Mouse (Mus musculus): ENCODE measurements around the gene Ttc25. TPM values are rescaled to one million over a fixed set of nuclear protein-coding genes. Genes with fewer than 3 reads are reported as not detected.

Ttc25 gene
- 0.30 and 0.77 TPM in 2 replicates for polyA plus RNA-seq (2016; fragmentation: Nextera tagmentation; extraction: Ambion mirVana)

DNA sequence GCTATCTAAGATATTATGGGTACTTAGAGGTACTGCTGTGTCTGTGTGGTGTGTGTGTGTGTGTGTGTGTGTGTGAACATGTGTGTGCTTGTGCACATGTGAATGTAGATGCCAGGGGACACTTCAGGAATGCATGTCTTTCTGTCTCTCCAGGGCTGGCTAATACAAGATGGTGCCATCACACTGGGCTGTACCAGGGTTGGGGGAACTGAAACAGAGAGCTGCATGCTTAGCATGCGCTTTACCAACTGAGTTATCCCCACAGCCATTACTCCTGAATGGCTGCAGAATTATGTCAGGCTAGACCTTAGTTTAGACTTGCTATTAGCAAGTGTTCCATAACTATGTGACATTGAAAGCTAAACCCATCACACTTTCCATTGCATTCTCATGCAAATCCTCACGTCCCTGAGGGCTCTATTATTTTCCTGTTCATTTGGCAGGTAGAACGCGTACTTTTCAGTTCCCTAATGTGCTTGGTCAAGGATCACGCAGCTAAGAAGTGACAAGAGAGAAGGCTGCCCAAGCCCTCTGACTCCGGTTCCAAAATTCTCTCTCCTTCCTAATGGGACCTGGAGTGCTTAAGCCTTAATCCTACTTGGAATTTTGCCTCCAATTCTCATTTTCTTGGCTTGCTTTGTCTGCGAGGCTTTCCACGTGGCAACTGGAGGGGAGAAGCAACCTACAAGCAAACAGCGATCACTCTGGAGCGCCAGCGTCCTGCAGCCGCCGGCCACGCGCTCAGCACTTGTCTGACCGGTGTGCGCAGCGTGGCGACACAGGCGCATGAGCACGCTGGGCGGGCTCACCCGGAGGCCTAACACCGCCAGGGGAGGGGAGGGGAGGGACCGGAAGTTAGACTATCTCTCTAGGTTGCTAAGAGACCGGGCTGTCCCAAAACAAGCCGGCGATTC is at the start of gene Ttc25:
TSS of gene Ttc25 (plus strand) at position 776 of the 914 bp plus-strand sequence.
- Histone ChIP-seq H3K27ac (ENCODE audit: poor library complexity, severe bottlenecking) (0 out of 2 replicates have a peak within 1 kb of the TSS, but pooled peaks have one; percentile 6), H3K4me2 (peak within 1 kb of the TSS; percentile 75), H3K4me1 (replicated peaks) (peaks cover 17% of the 10 kb centered on the region), H3K9ac (peak within 1 kb of the TSS; percentile 53), H3K9me3 (replicated peaks) (no peaks in the 10 kb centered on the region), H3K4me3 (peak within 1 kb of the TSS; percentile 49), H3K36me3 (no peaks in the 10 kb centered on the region), H3K27me3 (replicated peaks) (no peaks in the 10 kb centered on the region)
- 5% methylated on average over 28 of the region's 28 CpGs for WGBS
- ATAC-seq (ENCODE audit: insufficient number of reproducible peaks, low FRiP score): peak; percentile 95

DNA sequence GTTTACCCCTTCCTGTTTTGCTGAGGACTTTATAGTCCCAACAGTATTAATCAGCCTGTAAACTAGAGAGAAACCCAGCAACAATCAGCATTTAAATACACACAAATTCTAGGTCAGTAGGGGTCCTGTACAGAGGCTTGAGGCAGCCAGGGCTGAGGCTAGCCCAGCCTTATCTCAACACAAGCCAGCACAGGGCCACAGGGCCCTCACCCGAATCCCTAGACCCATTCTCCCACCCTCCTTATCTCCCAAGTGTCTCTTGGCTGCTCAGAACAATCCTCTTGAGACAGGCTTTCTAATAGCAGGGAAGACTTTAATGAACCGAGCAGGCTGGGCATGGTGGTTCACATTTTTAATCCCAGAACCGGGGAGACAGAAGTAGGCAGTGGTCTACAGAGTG is 45.2 kb upstream of the Ttc25 start:
- 79% methylated on average over 3 of the region's 3 CpGs for WGBS
- Histone ChIP-seq H3K27me3 (replicated peaks) (no peaks in the 10 kb centered on the region), H3K4me3 (no peak overlapping the region), H3K9ac (no peak overlapping the region), H3K4me1 (replicated peaks) (0 out of 2 replicates have a peak, but pooled peaks cover 3% of the 10 kb centered on the region), H3K36me3 (peaks cover 98% of the 10 kb centered on the region), H3K9me3 (replicated peaks) (no peaks in the 10 kb centered on the region), H3K4me2 (no peak overlapping the region), H3K27ac (ENCODE audit: poor library complexity, severe bottlenecking) (no peak overlapping the region)
- ATAC-seq (ENCODE audit: insufficient number of reproducible peaks, low FRiP score): no peak

DNA sequence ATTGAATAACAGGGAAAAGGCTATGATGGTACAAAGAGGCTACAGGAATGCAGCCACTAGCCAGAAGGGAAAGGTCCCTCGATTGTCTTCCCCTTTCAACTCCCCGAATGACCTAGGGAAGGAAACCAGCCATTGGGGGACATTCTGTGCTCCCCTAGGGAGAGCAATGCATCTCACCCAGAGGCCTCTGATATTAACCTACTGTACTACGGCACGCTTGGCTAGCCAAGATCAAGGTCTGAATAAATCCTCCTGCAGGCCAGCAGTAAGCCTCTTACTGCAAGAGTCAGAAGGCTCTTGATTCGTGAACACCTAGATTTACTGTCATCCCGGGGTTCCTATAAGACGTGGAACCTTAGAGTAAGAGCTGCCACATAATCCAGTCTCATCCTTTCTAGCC is 44.8 kb upstream of the Ttc25 start:
- no peak for ATAC-seq (ENCODE audit: insufficient number of reproducible peaks, low FRiP score)
- H3K4me1 ChIP-seq (replicated peaks): 0 out of 2 replicates have a peak, but pooled peaks cover 3% of the 10 kb centered on the region
- H3K27me3 ChIP-seq (replicated peaks): no peaks in the 10 kb centered on the region
- no peak overlapping the region for H3K9ac ChIP-seq
- 85% methylated on average over 7 of the region's 7 CpGs for WGBS
- no peak overlapping the region for H3K27ac ChIP-seq (ENCODE audit: poor library complexity, severe bottlenecking)
- no peak overlapping the region for H3K4me3 ChIP-seq
- H3K9me3 ChIP-seq (replicated peaks): no peaks in the 10 kb centered on the region
- no peak overlapping the region for H3K4me2 ChIP-seq
- peaks cover 98% of the 10 kb centered on the region for H3K36me3 ChIP-seq

DNA sequence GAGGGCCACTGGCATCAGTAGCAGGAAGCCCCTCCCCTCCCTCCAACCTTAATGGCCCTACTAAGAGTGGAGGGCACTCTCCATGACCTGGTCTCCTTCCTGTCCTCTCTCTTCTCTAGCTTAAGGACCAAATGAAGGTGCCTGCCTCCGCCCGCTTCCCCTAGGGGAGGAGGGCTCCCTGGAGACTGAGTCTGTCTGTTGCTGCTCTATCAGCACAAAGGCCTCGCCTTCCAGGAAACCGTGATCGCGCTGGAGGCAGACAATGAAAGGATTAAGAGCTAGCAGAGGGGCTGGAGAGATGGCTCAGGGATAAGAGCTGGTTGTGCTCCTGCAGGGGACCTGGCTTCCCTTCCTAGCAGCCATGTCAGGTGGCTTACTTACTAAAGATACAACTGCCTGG is 44.1 kb upstream of the Ttc25 start:
- H3K4me1 ChIP-seq (replicated peaks): 0 out of 2 replicates have a peak, but pooled peaks cover 3% of the 10 kb centered on the region
- no peak overlapping the region for H3K4me2 ChIP-seq
- H3K27ac ChIP-seq (ENCODE audit: poor library complexity, severe bottlenecking): no peak overlapping the region
- no peak overlapping the region for H3K4me3 ChIP-seq
- peaks cover 98% of the 10 kb centered on the region for H3K36me3 ChIP-seq
- no peaks in the 10 kb centered on the region for H3K9me3 ChIP-seq (replicated peaks)
- no peak overlapping the region for H3K9ac ChIP-seq
- WGBS: 38% methylated on average over 6 of the region's 6 CpGs
- no peak for ATAC-seq (ENCODE audit: insufficient number of reproducible peaks, low FRiP score)
- no peaks in the 10 kb centered on the region for H3K27me3 ChIP-seq (replicated peaks)

DNA sequence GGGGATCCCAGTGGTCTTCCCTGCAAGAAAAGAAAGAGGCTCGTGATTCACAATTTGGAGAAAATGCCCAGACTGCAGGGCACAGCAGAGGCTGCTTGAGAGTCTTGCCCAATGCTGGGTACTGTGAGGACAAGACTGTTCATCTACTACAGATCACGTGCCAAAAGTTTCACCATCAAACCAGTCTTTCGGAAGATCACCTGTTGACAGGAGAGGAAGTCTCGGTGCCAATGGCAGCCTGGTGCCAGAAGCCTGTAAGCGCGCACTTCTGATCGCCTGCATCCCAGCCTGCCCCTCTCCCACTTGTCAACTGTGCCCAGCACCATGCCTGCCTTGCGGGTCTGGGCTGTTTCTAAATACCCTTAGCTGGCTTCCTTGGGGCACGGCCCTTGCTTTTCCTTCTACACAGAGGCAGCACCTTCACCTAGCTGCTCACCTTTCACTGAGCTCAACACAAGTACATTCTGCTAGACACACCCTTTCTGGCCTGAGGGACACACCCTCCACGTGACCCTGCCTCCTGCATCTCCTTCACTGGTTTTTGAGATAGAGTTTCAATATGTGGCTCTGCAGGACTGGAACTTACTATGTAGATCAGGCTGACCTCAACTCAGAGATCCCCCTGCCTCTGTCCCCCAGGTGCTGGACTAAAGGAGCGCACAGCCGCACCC is 40.3 kb upstream of the Ttc25 start:
- ATAC-seq (ENCODE audit: insufficient number of reproducible peaks, low FRiP score): no peak
- Histone ChIP-seq H3K4me1 (replicated peaks) (0 out of 2 replicates have a peak, but pooled peaks cover 3% of the 10 kb centered on the region), H3K36me3 (peaks cover 95% of the 10 kb centered on the region), H3K27me3 (replicated peaks) (no peaks in the 10 kb centered on the region), H3K4me2 (no peak overlapping the region), H3K9ac (no peak overlapping the region), H3K27ac (ENCODE audit: poor library complexity, severe bottlenecking) (no peak overlapping the region), H3K4me3 (no peak overlapping the region), H3K9me3 (replicated peaks) (no peaks in the 10 kb centered on the region)
- WGBS: 94% methylated on average over 12 of the region's 12 CpGs

DNA sequence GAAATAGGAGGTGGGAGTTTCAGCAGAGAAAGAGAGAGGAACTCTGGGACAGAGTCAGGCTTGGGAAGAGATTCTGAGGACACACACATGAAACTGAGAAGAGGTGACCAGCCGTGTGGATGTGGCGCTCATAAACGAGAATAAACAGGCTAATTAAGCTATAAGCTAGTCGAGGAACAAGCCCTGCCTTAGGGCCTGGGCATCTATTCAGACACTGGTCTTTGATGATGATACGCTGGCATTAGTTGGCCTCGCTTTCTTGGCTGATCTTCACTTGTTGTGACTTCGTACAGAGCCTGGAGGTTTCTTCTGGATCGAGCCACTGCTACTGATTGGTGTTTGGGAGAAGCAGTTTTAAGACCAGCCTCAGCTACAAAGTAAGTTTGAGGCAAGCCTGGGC is 39.4 kb upstream of the Ttc25 start:
- ATAC-seq (ENCODE audit: insufficient number of reproducible peaks, low FRiP score): no peak
- no peak overlapping the region for H3K4me2 ChIP-seq
- H3K9me3 ChIP-seq (replicated peaks): no peaks in the 10 kb centered on the region
- H3K9ac ChIP-seq: no peak overlapping the region
- no peak overlapping the region for H3K4me3 ChIP-seq
- H3K4me1 ChIP-seq (replicated peaks): 0 out of 2 replicates have a peak, but pooled peaks cover 3% of the 10 kb centered on the region
- H3K36me3 ChIP-seq: peaks cover 89% of the 10 kb centered on the region
- H3K27ac ChIP-seq (ENCODE audit: poor library complexity, severe bottlenecking): no peak overlapping the region
- WGBS: 93% methylated on average over 8 of the region's 8 CpGs
- no peaks in the 10 kb centered on the region for H3K27me3 ChIP-seq (replicated peaks)

DNA sequence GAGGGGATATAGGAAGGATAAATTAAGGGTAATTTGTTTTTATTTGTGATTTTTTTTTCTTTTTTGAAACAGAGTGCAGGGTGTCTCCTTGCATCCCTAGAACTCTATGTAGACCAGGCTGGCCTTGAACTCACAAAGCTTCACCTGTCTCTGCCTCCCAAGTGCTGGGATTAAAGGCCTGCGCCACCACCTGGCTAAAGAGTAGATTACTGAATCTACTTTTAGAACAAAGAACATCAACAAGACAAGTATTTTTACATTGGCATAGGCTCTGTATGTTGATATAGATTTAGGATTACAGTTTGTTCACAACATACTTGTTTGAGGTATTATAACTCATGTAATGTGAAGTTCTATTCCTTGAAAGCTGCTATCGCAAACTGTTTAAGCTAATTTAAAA is 34.9 kb upstream of the Ttc25 start:
- no peak for ATAC-seq (ENCODE audit: insufficient number of reproducible peaks, low FRiP score)
- no peaks in the 10 kb centered on the region for H3K4me1 ChIP-seq (replicated peaks)
- no peak overlapping the region for H3K27ac ChIP-seq (ENCODE audit: poor library complexity, severe bottlenecking)
- 90% methylated on average over 2 of the region's 2 CpGs for WGBS
- H3K4me2 ChIP-seq: no peak overlapping the region
- no peak overlapping the region for H3K4me3 ChIP-seq
- H3K9me3 ChIP-seq (replicated peaks): no peaks in the 10 kb centered on the region
- H3K36me3 ChIP-seq: peaks cover 88% of the 10 kb centered on the region
- H3K27me3 ChIP-seq (replicated peaks): no peaks in the 10 kb centered on the region
- no peak overlapping the region for H3K9ac ChIP-seq

DNA sequence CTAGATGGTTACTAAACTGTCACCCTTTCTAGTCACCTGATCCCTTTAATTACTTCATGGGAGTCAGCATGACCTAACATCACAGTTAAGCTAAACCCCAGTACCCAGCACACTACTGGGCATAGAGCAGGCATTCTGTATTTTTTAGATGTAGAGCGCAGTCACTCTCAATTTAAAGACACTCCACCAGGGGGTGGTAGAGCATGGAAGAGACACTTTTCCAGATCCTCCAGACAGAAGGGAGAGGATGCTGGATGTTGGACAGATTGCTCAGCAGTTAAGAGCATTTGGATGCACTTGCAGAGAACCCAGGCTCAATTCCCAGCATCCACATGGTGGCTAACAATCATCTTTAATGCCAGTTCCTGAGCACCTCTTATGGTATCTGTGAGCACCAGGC is 33.0 kb upstream of the Ttc25 start:
- H3K4me1 ChIP-seq (replicated peaks): no peaks in the 10 kb centered on the region
- H3K4me2 ChIP-seq: no peak overlapping the region
- H3K9ac ChIP-seq: no peak overlapping the region
- no peaks in the 10 kb centered on the region for H3K27me3 ChIP-seq (replicated peaks)
- peaks cover 85% of the 10 kb centered on the region for H3K36me3 ChIP-seq
- no peak for ATAC-seq (ENCODE audit: insufficient number of reproducible peaks, low FRiP score)
- H3K9me3 ChIP-seq (replicated peaks): no peaks in the 10 kb centered on the region
- H3K4me3 ChIP-seq: no peak overlapping the region
- H3K27ac ChIP-seq (ENCODE audit: poor library complexity, severe bottlenecking): no peak overlapping the region
- whole genome bisulfite sequencing: 93% methylated on average over 1 of the region's 1 CpGs

DNA sequence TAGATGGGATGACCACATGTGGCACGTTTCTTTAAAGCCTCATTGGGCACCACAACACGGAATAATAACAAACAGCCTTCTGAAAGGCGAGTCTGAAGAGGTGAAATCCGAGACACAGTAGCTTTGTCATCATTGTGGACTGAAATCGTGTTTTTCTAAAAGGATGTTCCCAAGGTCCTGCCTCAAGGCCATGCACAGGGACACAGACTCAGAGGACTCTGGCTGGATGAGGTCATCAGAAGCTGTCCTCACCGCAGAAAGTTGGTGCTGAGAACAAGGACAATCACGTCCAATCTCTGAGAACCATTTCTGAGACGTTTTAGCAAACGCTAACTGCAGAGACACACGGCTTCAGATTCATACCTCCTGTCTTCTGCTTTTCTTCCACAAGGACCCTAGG is 31.7 kb upstream of the Ttc25 start:
- H3K36me3 ChIP-seq: peaks cover 87% of the 10 kb centered on the region
- WGBS: 86% methylated on average over 10 of the region's 10 CpGs
- H3K4me3 ChIP-seq: no peak overlapping the region

DNA sequence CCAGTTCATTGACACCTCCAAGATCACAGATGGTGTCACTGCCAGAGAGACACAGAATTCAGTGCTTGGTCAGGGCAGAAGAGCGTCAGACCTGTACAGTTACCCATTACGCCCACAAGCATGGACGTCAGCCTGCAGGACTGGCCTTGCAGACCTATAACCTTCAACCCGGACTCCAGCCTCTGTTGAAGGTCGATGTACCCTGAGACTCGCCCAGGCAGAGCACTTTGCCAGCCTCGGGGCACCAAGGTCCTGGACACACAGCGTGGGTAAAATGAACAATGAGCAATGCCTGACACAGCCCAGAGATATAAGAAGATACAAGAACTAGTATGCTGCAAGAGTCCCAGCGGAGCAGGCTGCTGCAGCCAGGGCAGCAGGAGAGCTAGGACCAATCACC is 30.3 kb upstream of the Ttc25 start:
- Histone ChIP-seq H3K27ac (ENCODE audit: poor library complexity, severe bottlenecking) (no peak overlapping the region), H3K27me3 (replicated peaks) (no peaks in the 10 kb centered on the region), H3K9ac (no peak overlapping the region), H3K4me1 (replicated peaks) (no peaks in the 10 kb centered on the region), H3K36me3 (peaks cover 88% of the 10 kb centered on the region), H3K4me2 (no peak overlapping the region), H3K9me3 (replicated peaks) (no peaks in the 10 kb centered on the region), H3K4me3 (no peak overlapping the region)
- ATAC-seq (ENCODE audit: insufficient number of reproducible peaks, low FRiP score): no peak
- 83% methylated on average over 9 of the region's 9 CpGs for WGBS

More for the DNA sequence above, 31.7 kb upstream of the Ttc25 start:
- Histone ChIP-seq H3K4me1 (replicated peaks) (no peaks in the 10 kb centered on the region), H3K9me3 (replicated peaks) (no peaks in the 10 kb centered on the region), H3K4me2 (no peak overlapping the region), H3K9ac (no peak overlapping the region), H3K27ac (ENCODE audit: poor library complexity, severe bottlenecking) (no peak overlapping the region), H3K27me3 (replicated peaks) (no peaks in the 10 kb centered on the region)
- no peak for ATAC-seq (ENCODE audit: insufficient number of reproducible peaks, low FRiP score)

DNA sequence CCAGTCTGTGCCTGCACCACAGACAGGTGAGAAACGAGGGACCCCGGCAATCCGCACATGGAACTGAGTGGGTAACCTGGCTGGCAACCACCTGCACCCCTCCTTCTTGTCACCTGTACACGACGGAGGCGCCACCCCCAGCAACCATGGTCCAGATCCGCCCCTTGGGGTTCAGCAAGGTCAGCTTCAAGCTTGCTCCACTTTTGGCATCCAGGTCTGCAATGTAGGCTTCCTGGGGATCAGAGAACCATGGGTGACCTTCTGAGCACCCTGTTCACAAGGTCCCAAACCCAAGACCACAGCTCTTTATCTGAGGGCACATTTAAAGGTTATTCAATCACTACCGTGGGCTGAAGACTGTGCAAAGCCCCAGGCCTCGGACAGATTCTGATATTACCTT is 29.6 kb upstream of the Ttc25 start:
- ATAC-seq (ENCODE audit: insufficient number of reproducible peaks, low FRiP score): no peak
- Histone ChIP-seq H3K4me2 (no peak overlapping the region), H3K27ac (ENCODE audit: poor library complexity, severe bottlenecking) (no peak overlapping the region), H3K4me1 (replicated peaks) (no peaks in the 10 kb centered on the region), H3K4me3 (no peak overlapping the region), H3K9me3 (replicated peaks) (no peaks in the 10 kb centered on the region), H3K36me3 (peaks cover 94% of the 10 kb centered on the region), H3K27me3 (replicated peaks) (no peaks in the 10 kb centered on the region), H3K9ac (no peak overlapping the region)
- 90% methylated on average over 9 of the region's 9 CpGs for WGBS
